Mouse (Mus musculus): Measurements from ENCODE around the gene Olfr893. TPM values are rescaled to one million over a fixed set of nuclear protein-coding genes. Genes with fewer than 3 reads are reported as not detected.
"Not testable (repeated sequence)": the region's sequence is repeated elsewhere in the genome, so short reads cannot be mapped to it uniquely, and the experiment has no call there.

Olfr893 gene
- not detected in 2 replicates for polyA plus RNA-seq (2012; rRNA removed)
- polyA plus RNA-seq (2014; fragmentation: Nextera tagmentation; extraction: Ambion mirVana) = not detected in 2 replicates

GRCm38 (mm10) chr9:38208065-38208464 lies at the start of gene Olfr893:
Gene Olfr893, plus strand, starts transcription at chr9:38208365.
- 65% methylated on average over 3 of the region's 3 CpGs for WGBS (ENCODE audit: insufficient replicate concordance)
- Histone ChIP-seq H3K4me2 (ENCODE audit: low read depth) (no peak within 1 kb of the TSS), H3K9ac (replicated peaks) (no peak within 1 kb of the TSS), H3K4me1 (replicated peaks; ENCODE audit: control insufficient read depth in 2 of 2, insufficient read depth in 2 of 2, low read length in 1 of 2) (no peaks in the 10 kb centered on the region), H3K36me3 (replicated peaks; ENCODE audit: control insufficient read depth, insufficient read depth, low read depth) (no peaks in the 10 kb centered on the region), H3K4me3 (ENCODE audit: insufficient read depth in 1 of 2, low read depth in 2 of 2, low read length in 2 of 2) (no peak within 1 kb of the TSS), H3K27me3 (ENCODE audit: control insufficient read depth, insufficient read depth, low read length) (no peaks in the 10 kb centered on the region), H3K27ac (no peak within 1 kb of the TSS), H3K9me3 (ENCODE audit: control insufficient read depth, low read length) (no peaks in the 10 kb centered on the region)
- TF ChIP-seq CTCF (IDR thresholded peaks at IDR 0.05; ENCODE audit: low read depth) (no peak), EP300 (IDR thresholded peaks at IDR 0.05; ENCODE audit: low read depth) (no peak)
- DNase-seq (ENCODE audit: low read depth in 3 of 3, low spot score in 3 of 3) (no peak), ATAC-seq (ENCODE audit: insufficient read depth) (no peak)

- H3K27ac ChIP-seq; H3K27me3 ChIP-seq (ENCODE audit: control insufficient read depth, insufficient read depth, low read length); H3K4me1 ChIP-seq (replicated peaks; ENCODE audit: control insufficient read depth in 2 of 2, insufficient read depth in 2 of 2, low read length in 1 of 2); ATAC-seq (ENCODE audit: insufficient read depth); H3K9ac ChIP-seq (replicated peaks); DNase-seq (ENCODE audit: low read depth in 3 of 3, low spot score in 3 of 3); H3K9me3 ChIP-seq (ENCODE audit: control insufficient read depth, low read length); H3K36me3 ChIP-seq (replicated peaks; ENCODE audit: control insufficient read depth, insufficient read depth, low read depth); H3K4me3 ChIP-seq (ENCODE audit: insufficient read depth in 1 of 2, low read depth in 2 of 2, low read length in 2 of 2); H3K4me2 ChIP-seq (ENCODE audit: low read depth): not testable (repeated sequence)
- 29% methylated on average over 2 of the region's 2 CpGs for WGBS (ENCODE audit: insufficient replicate concordance)
Observed at GRCm38 (mm10) chr9:38168341-38168740, 39.8 kb upstream of the Olfr893 start.

GRCm38 (mm10) chr9:38180721-38181120 lies 27.4 kb upstream of the Olfr893 start, which contains the start of gene Olfr891:
Gene Olfr891, minus strand, starts transcription at chr9:38180821.
- H3K4me1 ChIP-seq (replicated peaks; ENCODE audit: control insufficient read depth in 2 of 2, insufficient read depth in 2 of 2, low read length in 1 of 2) = no peaks in the 10 kb centered on the region
- H3K4me3 ChIP-seq (ENCODE audit: insufficient read depth in 1 of 2, low read depth in 2 of 2, low read length in 2 of 2) = no peak within 1 kb of the TSS
- 40% methylated on average over 1 of the region's 1 CpGs for WGBS (ENCODE audit: insufficient replicate concordance)
- TF ChIP-seq CTCF (IDR thresholded peaks at IDR 0.05; ENCODE audit: low read depth) (no peak), EP300 (IDR thresholded peaks at IDR 0.05; ENCODE audit: low read depth) (no peak)
- H3K9ac ChIP-seq (replicated peaks) = no peak within 1 kb of the TSS
- DNase-seq (ENCODE audit: low read depth in 3 of 3, low spot score in 3 of 3) (no peak), ATAC-seq (ENCODE audit: insufficient read depth) (no peak)
- no peaks in the 10 kb centered on the region for H3K27me3 ChIP-seq (ENCODE audit: control insufficient read depth, insufficient read depth, low read length)
- no peaks in the 10 kb centered on the region for H3K9me3 ChIP-seq (ENCODE audit: control insufficient read depth, low read length)
- H3K36me3 ChIP-seq (replicated peaks; ENCODE audit: control insufficient read depth, insufficient read depth, low read depth) = no peaks in the 10 kb centered on the region
- H3K4me2 ChIP-seq (ENCODE audit: low read depth) = no peak within 1 kb of the TSS
- no peak within 1 kb of the TSS for H3K27ac ChIP-seq

GRCm38 (mm10) chr9:38217755-38218154 lies 9.6 kb downstream of the Olfr893 start, which contains the start of gene Olfr894:
Gene Olfr894, plus strand, starts transcription at chr9:38218055.
- no peak for TF ChIP-seq EP300 (IDR thresholded peaks at IDR 0.05; ENCODE audit: low read depth)
- TF ChIP-seq CTCF (IDR thresholded peaks at IDR 0.05; ENCODE audit: low read depth) = no peak
- H3K36me3 ChIP-seq (replicated peaks; ENCODE audit: control insufficient read depth, insufficient read depth, low read depth) = no peaks in the 10 kb centered on the region
- H3K4me3 ChIP-seq (ENCODE audit: insufficient read depth in 1 of 2, low read depth in 2 of 2, low read length in 2 of 2) = no peak within 1 kb of the TSS
- ATAC-seq (ENCODE audit: insufficient read depth) (no peak), DNase-seq (ENCODE audit: low read depth in 3 of 3, low spot score in 3 of 3) (no peak)
- H3K9me3 ChIP-seq (ENCODE audit: control insufficient read depth, low read length) = no peaks in the 10 kb centered on the region
- no peak within 1 kb of the TSS for H3K4me2 ChIP-seq (ENCODE audit: low read depth)
- no peak within 1 kb of the TSS for H3K27ac ChIP-seq
- no peaks in the 10 kb centered on the region for H3K4me1 ChIP-seq (replicated peaks; ENCODE audit: control insufficient read depth in 2 of 2, insufficient read depth in 2 of 2, low read length in 1 of 2)
- H3K9ac ChIP-seq (replicated peaks) = no peak within 1 kb of the TSS
- H3K27me3 ChIP-seq (ENCODE audit: control insufficient read depth, insufficient read depth, low read length) = no peaks in the 10 kb centered on the region

GRCm38 (mm10) chr9:38252474-38252873 lies 44.3 kb downstream of the Olfr893 start, which contains the start of gene Olfr143:
Gene Olfr143, plus strand, starts transcription at chr9:38252774.
- no peak within 1 kb of the TSS for H3K9ac ChIP-seq (replicated peaks)
- H3K4me2 ChIP-seq (ENCODE audit: low read depth) = no peak within 1 kb of the TSS
- H3K4me3 ChIP-seq (ENCODE audit: insufficient read depth in 1 of 2, low read depth in 2 of 2, low read length in 2 of 2) = no peak within 1 kb of the TSS
- no peak for ATAC-seq (ENCODE audit: insufficient read depth)
- TF ChIP-seq EP300 (IDR thresholded peaks at IDR 0.05; ENCODE audit: low read depth) (no peak), CTCF (IDR thresholded peaks at IDR 0.05; ENCODE audit: low read depth) (no peak)
- no peaks in the 10 kb centered on the region for H3K4me1 ChIP-seq (replicated peaks; ENCODE audit: control insufficient read depth in 2 of 2, insufficient read depth in 2 of 2, low read length in 1 of 2)
- H3K27me3 ChIP-seq (ENCODE audit: control insufficient read depth, insufficient read depth, low read length) = no peaks in the 10 kb centered on the region
- no peak within 1 kb of the TSS for H3K27ac ChIP-seq
- no peaks in the 10 kb centered on the region for H3K36me3 ChIP-seq (replicated peaks; ENCODE audit: control insufficient read depth, insufficient read depth, low read depth)
- no peaks in the 10 kb centered on the region for H3K9me3 ChIP-seq (ENCODE audit: control insufficient read depth, low read length)
- DNase-seq (ENCODE audit: low read depth in 3 of 3, low spot score in 3 of 3) = no peak

Other genes with a start within 250 kb of the Olfr893 start
- gene Olfr881, start 216.5 kb upstream of the Olfr893 start, polyA plus RNA-seq (2012; rRNA removed) = not detected in 2 replicates
- gene Olfr881, start 216.5 kb upstream of the Olfr893 start, polyA plus RNA-seq (2014; fragmentation: Nextera tagmentation; extraction: Ambion mirVana) = not detected in 2 replicates
- not detected in 2 replicates for gene Olfr883, start 182.6 kb upstream of the Olfr893 start, polyA plus RNA-seq (2012; rRNA removed)
- gene Olfr883, start 182.6 kb upstream of the Olfr893 start, polyA plus RNA-seq (2014; fragmentation: Nextera tagmentation; extraction: Ambion mirVana) = not detected in 2 replicates
- gene Olfr884, start 161.8 kb upstream of the Olfr893 start, polyA plus RNA-seq (2012; rRNA removed) = not detected in 2 replicates
- not detected in 2 replicates for gene Olfr884, start 161.8 kb upstream of the Olfr893 start, polyA plus RNA-seq (2014; fragmentation: Nextera tagmentation; extraction: Ambion mirVana)
- gene Olfr885, start 147.0 kb upstream of the Olfr893 start, polyA plus RNA-seq (2012; rRNA removed) = not detected in 2 replicates
- not detected in 2 replicates for gene Olfr885, start 147.0 kb upstream of the Olfr893 start, polyA plus RNA-seq (2014; fragmentation: Nextera tagmentation; extraction: Ambion mirVana)
- not detected in 2 replicates for gene Olfr887, start 124.3 kb upstream of the Olfr893 start, polyA plus RNA-seq (2012; rRNA removed)
- gene Olfr887, start 124.3 kb upstream of the Olfr893 start, polyA plus RNA-seq (2014; fragmentation: Nextera tagmentation; extraction: Ambion mirVana) = not detected in 2 replicates
- not detected in 2 replicates for gene Olfr888, start 100.2 kb upstream of the Olfr893 start, polyA plus RNA-seq (2012; rRNA removed)
- not detected in 2 replicates for gene Olfr888, start 100.2 kb upstream of the Olfr893 start, polyA plus RNA-seq (2014; fragmentation: Nextera tagmentation; extraction: Ambion mirVana)
- 0.01 TPM in 2 replicates for gene Olfr889, start 93.2 kb upstream of the Olfr893 start, polyA plus RNA-seq (2012; rRNA removed)
- gene Olfr889, start 93.2 kb upstream of the Olfr893 start, polyA plus RNA-seq (2014; fragmentation: Nextera tagmentation; extraction: Ambion mirVana) = 0.14 and 0.15 TPM in 2 replicates
- gene Olfr890, start 65.8 kb upstream of the Olfr893 start, polyA plus RNA-seq (2012; rRNA removed) = not detected in 2 replicates
- not detected in 2 replicates for gene Olfr890, start 65.8 kb upstream of the Olfr893 start, polyA plus RNA-seq (2014; fragmentation: Nextera tagmentation; extraction: Ambion mirVana)
- gene Olfr891, start 27.5 kb upstream of the Olfr893 start, polyA plus RNA-seq (2012; rRNA removed) = not detected in 2 replicates
- gene Olfr891, start 27.5 kb upstream of the Olfr893 start, polyA plus RNA-seq (2014; fragmentation: Nextera tagmentation; extraction: Ambion mirVana) = not detected in 2 replicates
- not detected in 2 replicates for gene Olfr894, start 9.7 kb downstream of the Olfr893 start, polyA plus RNA-seq (2012; rRNA removed)
- not detected in 2 replicates for gene Olfr894, start 9.7 kb downstream of the Olfr893 start, polyA plus RNA-seq (2014; fragmentation: Nextera tagmentation; extraction: Ambion mirVana)
- not detected in 2 replicates for gene Olfr143, start 44.4 kb downstream of the Olfr893 start, polyA plus RNA-seq (2012; rRNA removed)
- not detected in 2 replicates for gene Olfr143, start 44.4 kb downstream of the Olfr893 start, polyA plus RNA-seq (2014; fragmentation: Nextera tagmentation; extraction: Ambion mirVana)
- not detected in 2 replicates for gene Olfr895, start 59.5 kb downstream of the Olfr893 start, polyA plus RNA-seq (2012; rRNA removed)
- gene Olfr895, start 59.5 kb downstream of the Olfr893 start, polyA plus RNA-seq (2014; fragmentation: Nextera tagmentation; extraction: Ambion mirVana) = not detected in 2 replicates
- not detected in 2 replicates for gene Olfr896-ps1, start 82.7 kb downstream of the Olfr893 start, polyA plus RNA-seq (2012; rRNA removed)
- gene Olfr896-ps1, start 82.7 kb downstream of the Olfr893 start, polyA plus RNA-seq (2014; fragmentation: Nextera tagmentation; extraction: Ambion mirVana) = not detected in 2 replicates
- not detected in 2 replicates for gene Olfr25, start 120.7 kb downstream of the Olfr893 start, polyA plus RNA-seq (2012; rRNA removed)
- gene Olfr25, start 120.7 kb downstream of the Olfr893 start, polyA plus RNA-seq (2014; fragmentation: Nextera tagmentation; extraction: Ambion mirVana) = not detected in 2 replicates
- not detected in 2 replicates for gene Olfr898, start 140.0 kb downstream of the Olfr893 start, polyA plus RNA-seq (2012; rRNA removed)
- not detected in 2 replicates for gene Olfr898, start 140.0 kb downstream of the Olfr893 start, polyA plus RNA-seq (2014; fragmentation: Nextera tagmentation; extraction: Ambion mirVana)
- not detected in 2 replicates for gene Olfr250, start 158.5 kb downstream of the Olfr893 start, polyA plus RNA-seq (2012; rRNA removed)
- gene Olfr250, start 158.5 kb downstream of the Olfr893 start, polyA plus RNA-seq (2014; fragmentation: Nextera tagmentation; extraction: Ambion mirVana) = not detected in 2 replicates
- gene Olfr251, start 168.7 kb downstream of the Olfr893 start, polyA plus RNA-seq (2012; rRNA removed) = not detected in 2 replicates
- gene Olfr251, start 168.7 kb downstream of the Olfr893 start, polyA plus RNA-seq (2014; fragmentation: Nextera tagmentation; extraction: Ambion mirVana) = not detected in 2 replicates
- not detected in 2 replicates for gene Olfr147, start 193.3 kb downstream of the Olfr893 start, polyA plus RNA-seq (2012; rRNA removed)
- not detected in 2 replicates for gene Olfr147, start 193.3 kb downstream of the Olfr893 start, polyA plus RNA-seq (2014; fragmentation: Nextera tagmentation; extraction: Ambion mirVana)
- gene Olfr901, start 221.1 kb downstream of the Olfr893 start, polyA plus RNA-seq (2012; rRNA removed) = not detected in 2 replicates
- gene Olfr901, start 221.1 kb downstream of the Olfr893 start, polyA plus RNA-seq (2014; fragmentation: Nextera tagmentation; extraction: Ambion mirVana) = not detected in 2 replicates
- not detected in 2 replicates for gene Olfr902, start 239.3 kb downstream of the Olfr893 start, polyA plus RNA-seq (2012; rRNA removed)
- not detected in 2 replicates for gene Olfr902, start 239.3 kb downstream of the Olfr893 start, polyA plus RNA-seq (2014; fragmentation: Nextera tagmentation; extraction: Ambion mirVana)

All from liver, embryonic 14.5 days (tissue).